Mouse (Mus musculus) kidney, adult 2 months (tissue): ENCODE measurements around the gene Rab8b.

Experiments
- CTCF ChIP-seq: fragments of 200-500 bp; conservative IDR thresholded peaks from 2 replicates; pipeline ENCODE4 v1.5.1; 2011; ENCODE audit warnings: low read depth, mild to moderate bottlenecking, control low read depth, low read length, moderate library complexity, mixed read lengths; ENCODE audit not compliant: insufficient read depth, insufficient read length
- POLR2A ChIP-seq: fragments of 200-500 bp; IDR thresholded peaks from one replicate; pipeline ENCODE4 v1.6.1; 2011; ENCODE audit warnings: low read depth, low read length, control low read depth

- no peak for TF ChIP-seq POLR2A
- TF ChIP-seq CTCF, result no peak
Observed at GRCm38 (mm10) chr9:66912304-66912703, 7.2 kb downstream of the Rab8b start.
